Mouse (Mus musculus): ENCODE measurements around the gene Cntrl. TPM values are rescaled to one million over a fixed set of nuclear protein-coding genes. Genes with fewer than 3 reads are reported as not detected.

Cntrl gene
- polyA plus RNA-seq, 1 experiment from 2014 or later = 16.2 TPM

- peaks cover 30% of the 10 kb centered on the region for H3K36me3 ChIP-seq
- H3K27me3 ChIP-seq (replicated peaks) = no peaks in the 10 kb centered on the region
- peak overlapping the region; percentile 44; the same call in 1 of the 2 replicates for H3K9ac ChIP-seq
- no peak for ATAC-seq (ENCODE audit: extremely low read depth, insufficient number of reproducible peaks, low FRiP score, low TSS enrichment)
- H3K4me1 ChIP-seq = peaks cover 24% of the 10 kb centered on the region
- H3K9me3 ChIP-seq = no peaks in the 10 kb centered on the region
- peak overlapping the region; percentile 89 for H3K27ac ChIP-seq (replicated peaks)
- peak overlapping the region; percentile 66 for H3K4me3 ChIP-seq
- H3K4me2 ChIP-seq = peak overlapping the region; percentile 87
Observed at GRCm38 (mm10) chr2:35131491-35131890, 22.2 kb downstream of the Cntrl start.

DNA sequence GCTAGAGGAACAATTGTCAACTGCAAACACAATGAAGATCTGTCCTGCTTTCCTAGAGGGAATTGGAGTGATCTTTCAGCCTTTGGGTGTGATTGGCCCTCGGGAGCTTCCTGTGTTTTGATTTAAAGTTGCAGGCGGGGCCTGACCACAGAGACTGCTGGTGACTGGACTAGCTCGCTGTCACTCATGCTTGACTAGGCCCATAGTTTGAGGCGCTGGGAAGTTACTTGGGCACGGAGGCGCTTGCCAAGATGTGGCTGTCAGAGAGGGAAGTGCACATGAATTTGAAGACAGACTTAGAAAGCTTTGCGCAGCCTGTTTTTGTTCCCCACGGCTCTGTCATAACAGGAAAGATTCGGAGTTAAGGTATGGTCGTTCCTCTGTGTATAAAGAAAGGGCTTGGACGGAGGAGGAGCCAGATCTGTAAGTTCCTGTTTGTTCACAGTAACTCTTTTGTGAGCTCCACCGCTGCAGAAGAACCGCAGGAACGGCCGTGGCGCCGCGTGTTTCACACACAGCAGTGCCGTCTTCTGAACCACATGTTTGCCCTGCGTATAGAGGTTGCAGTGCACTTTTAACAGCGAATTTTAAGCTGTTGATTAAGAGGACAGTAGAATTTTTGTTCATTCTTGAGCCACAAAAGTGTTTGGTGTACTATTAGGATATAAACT is 22.8 kb downstream of the Cntrl start:
- Histone ChIP-seq H3K27ac (replicated peaks) (peak overlapping the region; percentile 89), H3K4me1 (peaks cover 24% of the 10 kb centered on the region), H3K4me3 (peak overlapping the region; percentile 66), H3K9ac (peak overlapping the region; percentile 83), H3K27me3 (replicated peaks) (no peaks in the 10 kb centered on the region), H3K4me2 (peak overlapping the region; percentile 87), H3K36me3 (peaks cover 35% of the 10 kb centered on the region), H3K9me3 (no peaks in the 10 kb centered on the region)
- WGBS = under 1% methylated on average over 21 of the region's 21 CpGs
- peak; percentile 89 for ATAC-seq (ENCODE audit: extremely low read depth, insufficient number of reproducible peaks, low FRiP score, low TSS enrichment)

DNA sequence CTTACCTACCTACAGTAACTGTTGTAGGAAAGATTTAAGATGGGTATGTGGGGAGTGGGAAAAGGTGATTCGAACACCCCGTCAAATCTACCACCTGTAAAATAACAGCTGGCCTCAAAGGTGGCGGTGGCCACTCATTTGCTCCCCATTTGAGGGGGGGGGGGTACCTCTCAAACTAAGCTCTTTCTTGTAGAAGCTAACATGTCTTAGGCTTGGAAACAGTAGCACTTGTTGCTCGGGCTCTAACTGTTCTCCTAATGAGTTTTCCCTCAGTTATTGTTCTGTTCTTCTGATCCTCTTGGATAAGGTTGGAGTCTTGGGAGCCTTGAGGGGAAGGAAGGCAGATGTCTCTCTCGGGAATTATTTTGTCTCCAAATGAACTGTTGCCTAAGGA is 23.4 kb downstream of the Cntrl start:
- ATAC-seq (ENCODE audit: extremely low read depth, insufficient number of reproducible peaks, low FRiP score, low TSS enrichment) = no peak
- no peaks in the 10 kb centered on the region for H3K9me3 ChIP-seq

DNA sequence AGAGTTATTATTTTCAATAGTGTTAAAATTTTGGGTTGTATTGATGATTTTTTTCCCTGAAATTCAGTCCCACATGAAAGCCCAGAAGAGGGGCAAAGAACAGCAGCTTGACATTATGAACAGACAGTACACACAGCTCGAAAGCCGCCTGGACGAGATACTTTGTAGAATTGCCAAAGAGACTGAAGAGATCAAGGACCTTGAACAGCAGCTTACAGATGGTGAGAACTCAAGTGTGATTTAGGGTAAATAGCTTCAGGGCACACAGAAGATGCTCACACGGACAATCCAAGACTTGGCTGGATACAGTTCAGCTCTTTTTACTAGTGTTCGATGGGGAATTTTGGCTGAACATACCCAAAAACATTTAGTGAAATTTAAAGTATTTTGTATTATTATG is 24.6 kb downstream of the Cntrl start:
- H3K4me3 ChIP-seq = no peak overlapping the region
- H3K9ac ChIP-seq = no peak overlapping the region
- WGBS = 89% methylated on average over 5 of the region's 5 CpGs
- no peak overlapping the region for H3K4me2 ChIP-seq
- no peak for ATAC-seq (ENCODE audit: extremely low read depth, insufficient number of reproducible peaks, low FRiP score, low TSS enrichment)
- no peaks in the 10 kb centered on the region for H3K27me3 ChIP-seq (replicated peaks)
- H3K9me3 ChIP-seq = no peaks in the 10 kb centered on the region
- no peak overlapping the region for H3K27ac ChIP-seq (replicated peaks)
- H3K4me1 ChIP-seq = peaks cover 21% of the 10 kb centered on the region
- H3K36me3 ChIP-seq = peaks cover 44% of the 10 kb centered on the region

More for the DNA sequence above, 23.4 kb downstream of the Cntrl start:
- peak overlapping the region; percentile 87 for H3K4me2 ChIP-seq
- peak overlapping the region; percentile 66 for H3K4me3 ChIP-seq
- 10% methylated on average over 5 of the region's 5 CpGs for WGBS
- H3K4me1 ChIP-seq = peaks cover 24% of the 10 kb centered on the region
- H3K27me3 ChIP-seq (replicated peaks) = no peaks in the 10 kb centered on the region
- H3K36me3 ChIP-seq = peaks cover 36% of the 10 kb centered on the region
- peak overlapping the region; percentile 83 for H3K9ac ChIP-seq
- peak overlapping the region; percentile 89 for H3K27ac ChIP-seq (replicated peaks)

DNA sequence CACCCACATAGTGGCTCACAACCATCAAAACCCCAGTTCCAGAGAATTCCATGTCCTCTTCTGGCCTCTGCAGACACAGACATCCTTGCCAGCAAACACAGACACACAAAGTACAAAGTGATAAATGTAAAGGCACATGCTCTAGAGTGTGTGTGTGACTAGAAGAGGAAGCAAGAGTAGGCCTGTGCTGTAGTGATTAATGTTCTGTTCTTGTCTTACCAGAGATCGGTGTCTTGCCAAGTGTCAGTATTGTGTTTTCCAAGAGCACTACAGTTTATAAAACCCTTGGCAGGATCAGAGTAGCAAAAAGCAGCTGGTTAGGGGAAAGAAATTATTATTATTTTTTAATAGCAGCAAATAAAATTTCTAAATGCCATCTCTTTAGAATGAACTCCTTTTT is 29.3 kb downstream of the Cntrl start:
- no peaks in the 10 kb centered on the region for H3K9me3 ChIP-seq
- no peaks in the 10 kb centered on the region for H3K27me3 ChIP-seq (replicated peaks)
- H3K27ac ChIP-seq (replicated peaks) = no peak overlapping the region
- peaks cover 4% of the 10 kb centered on the region; the same call in 1 of the 2 replicates for H3K4me1 ChIP-seq
- ATAC-seq (ENCODE audit: extremely low read depth, insufficient number of reproducible peaks, low FRiP score, low TSS enrichment) = no peak
- H3K36me3 ChIP-seq = peaks cover 88% of the 10 kb centered on the region
- H3K9ac ChIP-seq = no peak overlapping the region
- H3K4me2 ChIP-seq = no peak overlapping the region
- H3K4me3 ChIP-seq = no peak overlapping the region
- 87% methylated on average over 1 of the region's 1 CpGs for WGBS

DNA sequence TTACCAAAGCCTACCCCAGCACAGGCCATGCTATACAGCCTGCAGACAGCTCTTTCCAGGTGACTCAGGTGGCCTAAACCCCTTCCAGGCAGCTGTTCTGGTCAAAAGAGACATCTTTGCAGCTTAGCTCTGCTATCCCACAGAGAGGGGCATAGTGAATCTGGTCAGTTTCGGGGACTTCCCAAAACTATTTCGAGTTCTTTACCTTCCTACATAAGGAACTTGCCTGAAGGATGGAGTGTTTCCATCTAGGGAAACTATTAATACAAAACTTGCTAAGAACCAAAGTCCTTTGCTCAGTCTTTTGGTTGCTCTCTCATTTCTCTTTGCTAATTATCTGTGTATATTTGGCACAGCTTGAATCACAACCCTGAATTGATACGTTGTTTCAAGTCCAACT is 32.4 kb downstream of the Cntrl start:
- no peak for ATAC-seq (ENCODE audit: extremely low read depth, insufficient number of reproducible peaks, low FRiP score, low TSS enrichment)
- WGBS = 85% methylated on average over 3 of the region's 3 CpGs
- H3K36me3 ChIP-seq = peaks cover 97% of the 10 kb centered on the region
- no peak overlapping the region for H3K4me2 ChIP-seq
- no peak overlapping the region for H3K9ac ChIP-seq
- H3K4me3 ChIP-seq = no peak overlapping the region
- no peaks in the 10 kb centered on the region for H3K27me3 ChIP-seq (replicated peaks)
- H3K9me3 ChIP-seq = no peaks in the 10 kb centered on the region
- H3K27ac ChIP-seq (replicated peaks) = no peak overlapping the region
- H3K4me1 ChIP-seq = 0 out of 2 replicates have a peak, but pooled peaks cover 2% of the 10 kb centered on the region

- WGBS = 83% methylated on average over 10 of the region's 10 CpGs
- no peak for ATAC-seq (ENCODE audit: extremely low read depth, insufficient number of reproducible peaks, low FRiP score, low TSS enrichment)
- Histone ChIP-seq H3K9me3 (no peaks in the 10 kb centered on the region), H3K27ac (replicated peaks) (no peak overlapping the region), H3K27me3 (replicated peaks) (no peaks in the 10 kb centered on the region), H3K4me1 (peaks cover 13% of the 10 kb centered on the region), H3K36me3 (peaks cover 100% of the 10 kb centered on the region), H3K4me3 (no peak overlapping the region), H3K9ac (no peak overlapping the region), H3K4me2 (no peak overlapping the region)
Observed at GRCm38 (mm10) chr2:35148806-35149205, 39.5 kb downstream of the Cntrl start.

- no peaks in the 10 kb centered on the region for H3K27me3 ChIP-seq (replicated peaks)
- H3K27ac ChIP-seq (replicated peaks) = no peak overlapping the region
- WGBS = 95% methylated on average over 13 of the region's 13 CpGs
- no peak for ATAC-seq (ENCODE audit: extremely low read depth, insufficient number of reproducible peaks, low FRiP score, low TSS enrichment)
- H3K4me1 ChIP-seq = peaks cover 25% of the 10 kb centered on the region
- no peak overlapping the region for H3K9ac ChIP-seq
- H3K9me3 ChIP-seq = no peaks in the 10 kb centered on the region
- H3K4me2 ChIP-seq = no peak overlapping the region
- peaks cover 100% of the 10 kb centered on the region for H3K36me3 ChIP-seq
- no peak overlapping the region for H3K4me3 ChIP-seq
Observed at GRCm38 (mm10) chr2:35151303-35151882, 42.1 kb downstream of the Cntrl start.

GRCm38 (mm10) chr2:35153179-35153578 is 43.9 kb downstream of the Cntrl start:
- peaks cover 35% of the 10 kb centered on the region for H3K4me1 ChIP-seq
- no peak overlapping the region for H3K9ac ChIP-seq
- no peaks in the 10 kb centered on the region for H3K9me3 ChIP-seq
- H3K4me2 ChIP-seq = no peak overlapping the region
- H3K27me3 ChIP-seq (replicated peaks) = no peaks in the 10 kb centered on the region
- ATAC-seq (ENCODE audit: extremely low read depth, insufficient number of reproducible peaks, low FRiP score, low TSS enrichment) = no peak
- WGBS = 89% methylated on average over 6 of the region's 6 CpGs
- H3K27ac ChIP-seq (replicated peaks) = peak overlapping the region; percentile 32; the same call in 1 of the 2 replicates
- no peak overlapping the region for H3K4me3 ChIP-seq
- peaks cover 100% of the 10 kb centered on the region for H3K36me3 ChIP-seq

DNA sequence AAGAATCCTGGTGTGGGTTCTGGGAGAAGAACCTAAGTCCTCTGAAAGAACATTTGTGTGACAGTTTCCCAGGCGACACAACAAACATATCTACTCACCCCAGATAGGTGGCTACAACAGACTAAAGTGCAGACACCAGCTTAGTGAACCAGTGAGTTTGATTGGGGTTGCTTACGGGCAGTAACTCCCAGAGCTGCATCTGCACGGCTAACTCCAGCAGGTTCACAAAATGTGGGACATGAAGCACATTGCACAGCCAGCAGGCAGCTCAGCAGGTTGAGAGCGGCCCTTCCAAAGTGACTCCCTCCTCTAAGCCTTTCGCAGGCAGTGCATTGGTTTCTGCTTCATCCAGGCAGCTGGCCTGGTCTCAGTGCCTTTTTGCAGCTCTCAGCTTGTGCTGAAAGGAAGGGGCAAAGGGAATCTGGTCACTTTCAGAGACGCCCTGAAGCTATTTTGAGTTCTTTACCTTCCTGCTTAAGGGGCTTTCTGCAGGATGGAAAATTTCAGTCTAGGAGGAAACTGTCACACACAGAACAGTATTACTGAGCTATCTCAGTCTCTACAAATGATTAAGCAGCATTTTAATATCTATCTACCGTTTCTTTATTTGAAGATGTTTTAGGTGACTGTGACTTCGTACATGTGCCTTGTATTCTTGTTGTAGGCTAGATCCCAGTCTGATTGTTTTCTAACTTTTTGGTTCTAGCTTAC is 44.7 kb downstream of the Cntrl start:
- WGBS = 49% methylated on average over 8 of the region's 8 CpGs

DNA sequence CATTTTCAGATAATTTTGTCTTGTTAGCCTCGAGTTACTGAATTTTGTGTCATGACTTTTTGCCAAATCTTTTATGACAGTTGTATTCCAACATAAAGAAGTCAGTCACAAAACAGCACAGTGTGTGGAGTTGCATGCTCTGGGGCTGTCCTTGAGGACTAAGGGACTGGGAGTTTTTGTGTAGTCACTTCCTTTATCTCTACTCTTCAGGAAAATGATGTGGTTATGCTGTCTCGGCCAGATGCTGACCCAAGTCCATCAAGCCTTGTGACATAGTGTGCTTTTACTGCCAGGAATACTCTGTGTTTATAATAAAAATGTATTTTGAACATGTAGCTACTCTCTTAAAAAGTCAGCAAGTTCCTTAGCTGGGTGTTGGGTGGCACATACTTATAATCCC is 47.7 kb downstream of the Cntrl start:
- Histone ChIP-seq H3K9me3 (no peaks in the 10 kb centered on the region), H3K4me2 (no peak overlapping the region), H3K9ac (no peak overlapping the region), H3K27me3 (replicated peaks) (no peaks in the 10 kb centered on the region), H3K4me1 (peaks cover 38% of the 10 kb centered on the region), H3K27ac (replicated peaks) (peak overlapping the region; percentile 20), H3K36me3 (peaks cover 89% of the 10 kb centered on the region), H3K4me3 (no peak overlapping the region)
- no peak for ATAC-seq (ENCODE audit: extremely low read depth, insufficient number of reproducible peaks, low FRiP score, low TSS enrichment)
- 66% methylated on average over 2 of the region's 2 CpGs for WGBS

More for the DNA sequence above, 44.7 kb downstream of the Cntrl start:
- Histone ChIP-seq H3K4me1 (peaks cover 38% of the 10 kb centered on the region), H3K9me3 (no peaks in the 10 kb centered on the region), H3K4me2 (no peak overlapping the region), H3K9ac (peak overlapping the region; percentile 56; the same call in 1 of the 2 replicates), H3K36me3 (peaks cover 100% of the 10 kb centered on the region), H3K27ac (replicated peaks) (peak overlapping the region; percentile 80), H3K27me3 (replicated peaks) (no peaks in the 10 kb centered on the region), H3K4me3 (no peak overlapping the region)
- ATAC-seq (ENCODE audit: extremely low read depth, insufficient number of reproducible peaks, low FRiP score, low TSS enrichment) = no peak
